Mouse (Mus musculus) liver, adult 10 weeks (tissue): Measurements from ENCODE around the gene Ebi3. TPM values are rescaled to one million over a fixed set of nuclear protein-coding genes. Genes with fewer than 3 reads are reported as not detected.

Source experiments
- polyA plus RNA-seq: library from polyadenylated mRNA; stranded (reverse); fragments of 350-450 nt; fragmentation: Illumina TruSeq; extraction: RNeasy Lipid Tissue Mini Kit (QIAGEN cat#74804); gene quantifications from one replicate; pipeline ENCODE4 v1.2.3, GENCODE M21; 2014; ENCODE audit warnings: low read depth, low replicate concordance

The Ebi3 gene
- not detected for polyA plus RNA-seq

GRCm38 (mm10) chr17:55952447-55953027, at the start of gene Ebi3:
Ebi3 (plus strand) TSS chr17:55952640.

DNA sequence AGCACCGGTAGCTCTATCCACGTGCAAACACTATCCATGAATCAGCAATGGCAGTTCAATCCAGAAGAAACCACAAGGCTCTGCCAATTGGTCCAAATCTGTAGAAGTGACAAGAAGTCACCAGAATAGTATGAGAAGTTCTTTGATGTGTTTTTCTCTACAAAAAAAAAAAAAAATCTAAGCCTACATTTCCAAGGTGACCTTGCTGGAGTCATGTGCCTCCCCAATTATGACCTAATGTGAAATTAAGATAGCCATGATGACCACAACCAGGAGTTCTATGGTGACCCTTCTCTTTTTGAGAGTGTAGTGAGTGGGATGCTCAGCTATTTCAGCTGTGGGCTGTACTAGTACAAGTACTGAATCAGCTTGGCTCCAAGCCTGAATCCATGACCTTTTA, 3.0 kb upstream of the Ebi3 start, which contains the start of gene Zfp119b:
TSS of gene Zfp119b (minus strand) at position 101 of the 400 bp plus-strand sequence.

GRCm38 (mm10) chr17:55958918-55959728, 6.7 kb downstream of the Ebi3 start, which contains the start of gene Yju2:
Yju2 (plus strand) TSS chr17:55959099.

DNA sequence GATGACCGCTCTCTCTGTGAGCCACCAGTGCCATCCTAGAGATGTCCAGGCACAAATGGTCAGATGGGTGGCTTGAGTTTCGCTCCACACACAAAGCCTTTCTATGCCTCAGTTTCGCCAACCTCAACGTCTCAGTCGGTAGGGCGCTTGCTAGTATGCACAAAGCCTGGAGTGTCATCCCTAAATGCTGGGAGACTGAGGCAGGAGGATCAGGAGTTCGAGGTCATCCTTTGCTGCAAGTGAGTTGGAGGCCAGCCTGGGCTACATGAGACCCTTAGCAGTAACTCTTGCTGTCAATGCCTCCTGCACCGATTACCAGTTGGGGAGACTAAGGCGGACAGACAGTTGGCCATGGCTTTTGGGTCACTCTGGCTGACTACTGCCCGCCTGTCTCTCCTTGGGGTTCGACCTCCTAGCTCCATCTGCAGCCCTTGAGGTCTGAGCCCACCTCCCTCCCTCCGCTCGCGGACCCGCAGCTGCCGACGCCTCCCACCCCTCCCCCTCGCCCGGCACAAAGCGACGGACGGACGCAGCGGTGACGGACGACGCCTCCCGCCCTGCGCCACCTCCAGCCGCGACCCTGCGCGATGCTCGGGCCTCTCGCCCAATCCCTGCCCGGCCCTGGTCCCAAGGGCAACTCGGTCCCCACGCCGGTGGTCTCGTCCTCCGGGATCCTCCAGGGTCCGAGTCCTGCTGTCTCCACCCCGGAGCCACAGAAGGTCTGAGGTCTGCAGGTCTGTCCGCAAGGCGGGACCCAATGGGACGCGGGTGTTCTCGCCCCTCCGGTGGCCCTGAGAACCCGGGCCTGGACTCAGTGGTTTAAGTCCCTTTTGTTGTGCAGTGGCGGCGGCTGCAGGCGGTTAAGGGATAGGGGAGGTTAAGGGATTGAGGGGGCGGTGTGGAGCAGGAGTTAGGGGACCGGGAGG, 17.8 kb downstream of the Ebi3 start, which contains the start of gene Shd:
TSS of gene Shd (plus strand) at position 502 of the 926 bp plus-strand sequence.

GRCm38 (mm10) chr17:55986030-55986961, 33.9 kb downstream of the Ebi3 start, which contains the start of gene Fsd1:
Fsd1 (plus strand) TSS chr17:55986509.

DNA sequence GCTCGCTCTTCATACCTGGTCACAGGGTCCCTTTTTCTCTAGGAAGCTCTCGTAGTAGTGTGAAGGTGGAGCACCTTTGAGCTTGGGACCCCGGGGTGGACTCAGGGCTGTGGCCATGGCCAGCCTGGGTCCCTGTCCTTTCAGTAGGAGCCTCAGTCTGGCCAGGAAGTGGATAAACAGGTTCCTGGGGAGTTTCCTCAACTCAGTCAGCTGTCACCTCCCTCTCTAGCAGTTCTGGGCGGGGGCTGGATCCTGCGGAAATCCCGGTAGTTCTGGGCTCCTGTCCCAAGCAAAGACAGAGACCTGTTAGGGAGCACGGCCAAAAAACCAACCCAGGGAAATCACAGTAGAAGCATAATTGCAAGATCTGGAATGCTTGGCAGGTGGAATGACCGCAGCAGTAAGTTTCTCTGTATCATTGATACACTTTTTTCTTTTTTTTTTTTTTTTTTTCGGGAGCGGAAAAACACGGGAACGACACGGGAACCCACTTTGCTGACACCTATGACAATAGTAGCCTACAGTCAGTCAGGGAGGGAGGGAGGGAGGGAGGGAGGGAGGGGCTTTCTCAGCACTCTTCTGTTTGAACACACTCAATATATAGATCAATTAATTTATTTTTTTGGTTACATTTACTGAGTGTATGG, 53.1 kb downstream of the Ebi3 start, which contains the start of the genes Stap2 and Mpnd:
TSS of gene Stap2 (minus strand) at position 170 of the 647 bp plus-strand sequence.
TSS of gene Mpnd (plus strand) at position 297 of the 647 bp plus-strand sequence.

Other genes starting within 250 kb of the Ebi3 start
- 8.2 TPM for gene Pot1b, start 240.0 kb upstream of the Ebi3 start, polyA plus RNA-seq
- 7.3 TPM for gene Adgre4, start 202.7 kb upstream of the Ebi3 start, polyA plus RNA-seq
- 15.8 TPM for gene Zfp119a, start 73.7 kb upstream of the Ebi3 start, polyA plus RNA-seq
- gene Zfp959, start 60.5 kb upstream of the Ebi3 start, polyA plus RNA-seq, result 23.9 TPM
- 11.8 TPM for gene Zfp119b, start 3.1 kb upstream of the Ebi3 start, polyA plus RNA-seq
- 0.45 TPM for gene Yju2, start 6.5 kb downstream of the Ebi3 start, polyA plus RNA-seq
- gene Shd, start 17.8 kb downstream of the Ebi3 start, polyA plus RNA-seq, result not detected
- not detected for gene Fsd1, start 33.9 kb downstream of the Ebi3 start, polyA plus RNA-seq
- 10.6 TPM for gene Stap2, start 52.9 kb downstream of the Ebi3 start, polyA plus RNA-seq
- 1.8 TPM for gene Mpnd, start 53.1 kb downstream of the Ebi3 start, polyA plus RNA-seq
- 0.42 TPM for gene Sh3gl1, start 84.0 kb downstream of the Ebi3 start, polyA plus RNA-seq
- 0.13 TPM for gene Chaf1a, start 87.8 kb downstream of the Ebi3 start, polyA plus RNA-seq
- 15.0 TPM for gene Ubxn6, start 122.4 kb downstream of the Ebi3 start, polyA plus RNA-seq
- 4.5 TPM for gene Hdgfl2, start 127.0 kb downstream of the Ebi3 start, polyA plus RNA-seq
- gene Plin4, start 157.2 kb downstream of the Ebi3 start, polyA plus RNA-seq, result 0.24 TPM
- gene Plin5, start 165.0 kb downstream of the Ebi3 start, polyA plus RNA-seq, result 8.7 TPM
- 5.9 TPM for gene Lrg1, start 169.4 kb downstream of the Ebi3 start, polyA plus RNA-seq
- not detected for gene Sema6b, start 187.7 kb downstream of the Ebi3 start, polyA plus RNA-seq
- 7.9 TPM for gene Tnfaip8l1, start 209.8 kb downstream of the Ebi3 start, polyA plus RNA-seq
- 15.3 TPM for gene Mydgf, start 231.3 kb downstream of the Ebi3 start, polyA plus RNA-seq